Mouse (Mus musculus) urinary bladder, postnatal 14 days (tissue): Measurements from ENCODE around the gene Dnhd1.
"Not testable (repeated sequence)": the region's sequence is repeated elsewhere in the genome, so short reads cannot be mapped to it uniquely, and the experiment has no call there.

Experiments
- DNase-seq: peaks from one replicate; pipeline ENCODE4 v3.0.0; 2021; ENCODE audit warnings: low spot score

Gene Dnhd1

GRCm38 (mm10) chr7:105640233-105640893 is 10.3 kb upstream of the Dnhd1 start, which contains the start of the genes Arfip2 and Gm45799:
Arfip2 (minus strand) TSS chr7:105640416.
Gm45799 (plus strand) TSS chr7:105640552.
- peak; percentile 97 for DNase-seq

GRCm38 (mm10) chr7:105640894-105641255 is 9.8 kb upstream of the Dnhd1 start:
- DNase-seq: peak; percentile 35

- no peak for DNase-seq
Measured at GRCm38 (mm10) chr7:105641936-105642335, 8.7 kb upstream of the Dnhd1 start.

- DNase-seq: no peak
Measured at GRCm38 (mm10) chr7:105685541-105686197, 35.0 kb downstream of the Dnhd1 start.

GRCm38 (mm10) chr7:105690875-105691274 is 40.2 kb downstream of the Dnhd1 start:
- no peak for DNase-seq

GRCm38 (mm10) chr7:105703184-105703583 is 52.6 kb downstream of the Dnhd1 start:
- DNase-seq: no peak

- no peak for DNase-seq
Measured at GRCm38 (mm10) chr7:105703816-105704215, 53.2 kb downstream of the Dnhd1 start.

GRCm38 (mm10) chr7:105708733-105709132 is 58.1 kb downstream of the Dnhd1 start:
- DNase-seq: no peak

- no peak for DNase-seq
Measured at GRCm38 (mm10) chr7:105715366-105715765, 64.7 kb downstream of the Dnhd1 start.

GRCm38 (mm10) chr7:105721916-105722315 is 71.3 kb downstream of the Dnhd1 start:
- no peak for DNase-seq

- peak; percentile 43 for DNase-seq
Measured at GRCm38 (mm10) chr7:105726144-105726979, 75.7 kb downstream of the Dnhd1 start.

- no peak for DNase-seq
Measured at GRCm38 (mm10) chr7:105726980-105727325, 76.3 kb downstream of the Dnhd1 start.

- no peak for DNase-seq
Measured at GRCm38 (mm10) chr7:105728701-105729428, 78.2 kb downstream of the Dnhd1 start.

GRCm38 (mm10) chr7:105733836-105734235 is 83.2 kb downstream of the Dnhd1 start:
- no peak for DNase-seq

GRCm38 (mm10) chr7:105734826-105735225 is 84.2 kb downstream of the Dnhd1 start:
- DNase-seq: no peak

GRCm38 (mm10) chr7:105735464-105735863 is 84.8 kb downstream of the Dnhd1 start:
- DNase-seq: not testable (repeated sequence)

- DNase-seq: peak; percentile 93
Measured at GRCm38 (mm10) chr7:105736264-105736901, 85.8 kb downstream of the Dnhd1 start, which contains the start of gene Ilk. Ilk (plus strand) TSS chr7:105736592.

- DNase-seq: peak; percentile 32
Measured at GRCm38 (mm10) chr7:105736911-105737521, 86.4 kb downstream of the Dnhd1 start, which contains the start of gene Rrp8. Rrp8 (minus strand) TSS chr7:105737385.

- no peak for DNase-seq
Measured at GRCm38 (mm10) chr7:105737648-105738047, 87.0 kb downstream of the Dnhd1 start.

GRCm38 (mm10) chr7:105738286-105738685 is 87.7 kb downstream of the Dnhd1 start:
- no peak for DNase-seq

- peak; percentile 71 for DNase-seq
Measured at GRCm38 (mm10) chr7:105738948-105739347, 88.3 kb downstream of the Dnhd1 start.
